Mouse (Mus musculus) embryonic facial prominence, embryonic 11.5 days (tissue): Measurements from ENCODE around the gene Gm3417. TPM values are rescaled to one million over a fixed set of nuclear protein-coding genes. Genes with fewer than 3 reads are reported as not detected.

Experiments
- ATAC-seq: fragments of 200-750 bp; cut with Nextera tagmentation; replicated peaks from 2 replicates; pipeline ENCODE4 v1.8.0; 2017; ENCODE audit warnings: low read depth; ENCODE audit not compliant: insufficient number of reproducible peaks, low FRiP score, low TSS enrichment
- DNase-seq: peaks from one replicate; pipeline ENCODE4 v3.0.0-alpha.2; 2015; ENCODE audit warnings: low spot score
- H3K27ac ChIP-seq: fragments of 300-500 bp; sonication (generic); replicated peaks from 2 replicates; pipeline ENCODE4 v1.5.1; 2014; ENCODE audit warnings: mild to moderate bottlenecking, low read depth, low read length, control low read depth
- H3K27me3 ChIP-seq: fragments of 300-500 bp; sonication (generic); 2 replicates; pipeline ENCODE4 v1.6.1; 2014; ENCODE audit warnings: mild to moderate bottlenecking, low read length, moderate library complexity, mixed read lengths; ENCODE audit not compliant: control insufficient read depth, insufficient read depth
- H3K36me3 ChIP-seq: fragments of 300-500 bp; sonication (generic); replicated peaks from 2 replicates; pipeline ENCODE4 v1.6.1; 2014; ENCODE audit warnings: low read depth, mild to moderate bottlenecking, low read length, moderate library complexity, mixed read lengths; ENCODE audit not compliant: control insufficient read depth, insufficient read depth
- H3K4me1 ChIP-seq: fragments of 300-500 bp; sonication (generic); 2 replicates; pipeline ENCODE4 v1.6.1; 2014; ENCODE audit warnings: low read length, mixed read lengths; ENCODE audit not compliant: control insufficient read depth, insufficient read depth
- H3K4me2 ChIP-seq: fragments of 300-500 bp; sonication (generic); 2 replicates; pipeline ENCODE4 v1.6.1; 2014; ENCODE audit warnings: low read depth, mild to moderate bottlenecking, control low read depth, low read length, moderate library complexity
- H3K4me3 ChIP-seq: fragments of 300-500 bp; sonication (generic); 2 replicates; pipeline ENCODE4 v1.5.1; 2014; ENCODE audit warnings: low read depth, low read length, control low read depth
- H3K9ac ChIP-seq: fragments of 300-500 bp; sonication (generic); replicated peaks from 2 replicates; pipeline ENCODE4 v1.6.1; 2014; ENCODE audit warnings: mild to moderate bottlenecking, control low read depth, low read length
- H3K9me3 ChIP-seq: fragments of 300-500 bp; sonication (generic); replicated peaks from 2 replicates; pipeline ENCODE4 v1.6.1; 2016; ENCODE audit warnings: mild to moderate bottlenecking, low read length, inconsistent platforms, mixed read lengths; ENCODE audit not compliant: control insufficient read depth
- WGBS: fragments of 180-500 bp; shearing (Covaris S2); extraction: QIAGEN DNeasy Blood & Tissue Kit; methylation state at CpG from one replicate; pipeline ENCODE4 v1.1.7; 2014; 5-methylcytosine and 5-hydroxymethylcytosine counted together
- polyA plus RNA-seq: library from polyadenylated mRNA; unstranded; fragments of >200 nt; fragmentation: Nextera tagmentation; extraction: Ambion mirVana; gene quantifications from 2 replicates; pipeline ENCODE4 v1.2.1, GENCODE M21; 2014

The Gm3417 gene
- polyA plus RNA-seq, 1 experiment from 2014 or later: not detected

GRCm38 (mm10) chr17:14927644-14928218 is 50.9 kb downstream of the Gm3417 start:
- H3K27me3 ChIP-seq: no peaks in the 10 kb centered on the region

DNA sequence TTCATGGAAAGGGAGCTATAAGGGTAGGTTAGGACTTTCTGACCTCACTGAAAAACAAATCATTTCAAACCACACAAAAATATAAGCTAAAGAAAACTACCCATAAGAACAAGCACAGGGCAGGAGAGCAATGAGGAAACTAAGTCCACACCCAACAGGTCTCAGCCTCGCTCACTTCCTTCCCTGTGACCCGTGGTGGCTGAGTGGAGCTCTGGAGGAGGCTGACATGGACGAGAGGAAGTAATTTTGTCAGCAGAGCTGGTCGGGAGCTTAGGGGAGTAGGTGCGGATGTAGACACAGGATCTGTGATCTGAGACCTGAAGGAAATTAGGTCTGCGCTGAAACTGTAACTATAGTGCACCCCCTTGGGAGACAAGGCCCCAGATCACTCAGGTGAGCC is 57.0 kb downstream of the Gm3417 start:
- DNase-seq (no peak), ATAC-seq (no peak)
- WGBS: 55% methylated on average over 6 of the region's 6 CpGs
- H3K27me3 ChIP-seq: no peaks in the 10 kb centered on the region
- no peak overlapping the region for H3K27ac ChIP-seq
- H3K4me2 ChIP-seq: no peak overlapping the region
- H3K9ac ChIP-seq: no peak overlapping the region
- no peaks in the 10 kb centered on the region for H3K9me3 ChIP-seq
- no peak overlapping the region for H3K4me3 ChIP-seq
- H3K36me3 ChIP-seq: no peaks in the 10 kb centered on the region
- H3K4me1 ChIP-seq: no peaks in the 10 kb centered on the region

More at GRCm38 (mm10) chr17:14927644-14928218, 50.9 kb downstream of the Gm3417 start:
- no peaks in the 10 kb centered on the region for H3K9me3 ChIP-seq
- no peak overlapping the region for H3K9ac ChIP-seq
- no peak overlapping the region for H3K4me3 ChIP-seq
- ATAC-seq (no peak), DNase-seq (no peak)
- no peak overlapping the region for H3K4me2 ChIP-seq
- no peaks in the 10 kb centered on the region for H3K4me1 ChIP-seq
- WGBS: 82% methylated on average over 8 of the region's 8 CpGs
- no peaks in the 10 kb centered on the region for H3K36me3 ChIP-seq
- H3K27ac ChIP-seq: no peak overlapping the region

DNA sequence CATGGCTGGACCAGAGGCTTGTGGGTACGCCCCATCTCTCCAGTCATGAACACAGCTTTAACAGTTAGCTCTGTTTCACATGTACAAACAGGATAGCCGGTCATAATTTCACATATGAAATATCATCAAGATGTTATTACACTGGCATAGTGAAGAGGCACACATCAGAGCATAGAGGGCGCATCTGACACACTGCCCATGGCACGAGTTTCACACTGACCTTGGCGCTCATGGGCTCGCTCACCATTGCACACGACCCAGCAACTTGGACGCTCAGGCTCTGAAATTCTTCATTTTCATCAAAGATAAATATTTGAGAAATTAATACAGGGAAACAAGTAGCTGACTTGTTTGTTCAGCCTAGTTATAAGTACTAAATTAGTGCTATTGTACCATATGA is 60.7 kb downstream of the Gm3417 start:
- no peak overlapping the region for H3K4me3 ChIP-seq
- H3K4me2 ChIP-seq: no peak overlapping the region
- no peaks in the 10 kb centered on the region for H3K4me1 ChIP-seq
- H3K27me3 ChIP-seq: no peaks in the 10 kb centered on the region
- ATAC-seq (no peak), DNase-seq (no peak)
- H3K36me3 ChIP-seq: no peaks in the 10 kb centered on the region
- H3K27ac ChIP-seq: no peak overlapping the region
- WGBS: 89% methylated on average over 8 of the region's 8 CpGs
- H3K9me3 ChIP-seq: no peaks in the 10 kb centered on the region
- no peak overlapping the region for H3K9ac ChIP-seq

DNA sequence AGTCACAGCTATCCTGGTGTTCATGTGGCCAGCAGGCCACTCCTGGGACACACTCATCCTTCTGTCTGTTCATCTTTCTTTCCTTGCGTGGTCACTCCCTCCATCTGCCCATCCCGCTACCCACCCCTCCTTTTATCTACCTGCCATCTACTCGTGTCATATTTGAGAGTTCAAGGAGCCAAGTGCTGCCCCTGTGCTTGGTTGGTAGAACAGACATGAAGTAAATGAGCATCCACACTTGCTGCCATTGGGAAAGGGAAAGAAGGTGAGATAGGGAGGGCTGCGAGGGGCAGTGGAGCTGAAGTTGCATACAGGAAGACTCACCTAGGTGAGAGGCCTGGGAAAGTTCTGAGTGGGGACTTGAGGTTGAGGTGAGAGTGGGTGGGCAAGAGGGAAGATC is 64.2 kb downstream of the Gm3417 start:
- ATAC-seq (no peak), DNase-seq (no peak)
- H3K4me1 ChIP-seq: no peaks in the 10 kb centered on the region
- H3K36me3 ChIP-seq: no peaks in the 10 kb centered on the region
- H3K27me3 ChIP-seq: no peaks in the 10 kb centered on the region
- H3K9me3 ChIP-seq: no peaks in the 10 kb centered on the region
- no peak overlapping the region for H3K4me2 ChIP-seq
- no peak overlapping the region for H3K27ac ChIP-seq
- H3K4me3 ChIP-seq: no peak overlapping the region
- WGBS: 87% methylated on average over 4 of the region's 4 CpGs
- no peak overlapping the region for H3K9ac ChIP-seq

Other genes starting within 250 kb of the Gm3417 start
- gene Wdr27, start 35.6 kb downstream of the Gm3417 start, polyA plus RNA-seq: 4.2 and 4.6 TPM in 2 replicates
- gene 1600012H06Rik, start 35.6 kb downstream of the Gm3417 start, polyA plus RNA-seq: 32.1 and 33.9 TPM in 2 replicates
- 38.3 and 38.9 TPM in 2 replicates for gene Phf10, start 17.5 kb downstream of the Gm3417 start, polyA plus RNA-seq
- gene 9030025P20Rik, start 322 bp downstream of the Gm3417 start, polyA plus RNA-seq: 9.4 and 10.7 TPM in 2 replicates
- gene Gm3435, start 31.4 kb upstream of the Gm3417 start, polyA plus RNA-seq: 3.8 and 6.1 TPM in 2 replicates
- 58.7 and 68.2 TPM in 2 replicates for gene Ermard, start 62.4 kb upstream of the Gm3417 start, polyA plus RNA-seq
- gene Tcte3, start 62.7 kb upstream of the Gm3417 start, polyA plus RNA-seq: 0.52 and 1.3 TPM in 2 replicates
- gene Gm3448, start 62.7 kb upstream of the Gm3417 start, polyA plus RNA-seq: 3.2 and 3.7 TPM in 2 replicates